Mouse (Mus musculus) G1E (cell line): ENCODE results near the gene Ell.
"Not testable (repeated sequence)": the region's sequence is repeated elsewhere in the genome, so short reads cannot be mapped to it uniquely, and the experiment has no call there.

Experiments used
- CTCF ChIP-seq: IDR thresholded peaks from 2 replicates; pipeline ENCODE4 v1.5.1; 2012; ENCODE audit warnings: low read depth, low read length, inconsistent platforms, mixed read lengths
- GATA1 ChIP-seq: IDR thresholded peaks from 2 replicates; pipeline ENCODE4 v1.6.1; 2012; ENCODE audit warnings: borderline replicate concordance, low read length, inconsistent platforms, mixed read lengths

DNA sequence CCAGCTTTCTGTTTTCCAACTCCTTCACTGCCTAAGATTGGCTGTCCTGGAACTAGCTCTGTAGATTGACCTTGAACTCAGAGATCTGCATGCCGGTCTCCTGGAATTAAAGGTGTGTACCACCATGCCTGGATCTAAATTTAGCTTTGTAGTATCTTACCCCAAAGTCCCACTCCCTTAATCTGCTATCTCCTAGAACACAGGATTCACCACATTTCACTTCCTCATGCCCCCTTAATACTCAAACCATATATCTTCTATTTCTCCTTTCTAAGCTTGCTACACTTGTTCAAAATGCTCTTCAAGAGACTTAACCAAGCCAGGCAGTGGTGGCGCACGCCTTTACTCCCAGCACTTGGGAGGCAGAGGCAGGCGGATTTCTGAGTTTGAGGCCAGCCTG is 48.7 kb downstream of the Ell start:
- TF ChIP-seq CTCF, GATA1: not testable (repeated sequence)
